Mouse (Mus musculus): Measurements from ENCODE around the gene Rnf25.

Gene Rnf25

GRCm38 (mm10) chr1:74601267-74601962 lies at the start of gene Rnf25, which contains the start of gene Stk36:
TSS of gene Rnf25 (minus strand) at chr1:74601397.
TSS of gene Stk36 (plus strand) at chr1:74601445.
- DNase-seq (ENCODE audit: low read depth) = peak; percentile 82

- peak; percentile 12 for DNase-seq (ENCODE audit: low read depth)
These were observed 42.7 kb upstream of the Rnf25 start for GRCm38 (mm10) chr1:74643926-74644325.

- DNase-seq (ENCODE audit: low read depth) = no peak
These were observed 42.3 kb upstream of the Rnf25 start for GRCm38 (mm10) chr1:74643524-74643923.

- DNase-seq (ENCODE audit: low read depth) = no peak
These were observed 31.5 kb upstream of the Rnf25 start for GRCm38 (mm10) chr1:74632734-74633133.

- DNase-seq (ENCODE audit: low read depth) = no peak
These were observed 26.8 kb upstream of the Rnf25 start for GRCm38 (mm10) chr1:74628001-74628400.

GRCm38 (mm10) chr1:74626076-74626475 lies 24.9 kb upstream of the Rnf25 start:
- no peak for DNase-seq (ENCODE audit: low read depth)

- no peak for DNase-seq (ENCODE audit: low read depth)
These were observed 23.0 kb upstream of the Rnf25 start for GRCm38 (mm10) chr1:74624183-74624582.

GRCm38 (mm10) chr1:74600501-74601266 lies 513 bp downstream of the Rnf25 start:
- no peak for DNase-seq (ENCODE audit: low read depth)

- no peak for DNase-seq (ENCODE audit: low read depth)
These were observed 6.8 kb downstream of the Rnf25 start for GRCm38 (mm10) chr1:74594434-74594833.

GRCm38 (mm10) chr1:74587773-74588445 lies 13.3 kb downstream of the Rnf25 start, which contains the start of the genes Zfp142 and Bcs1l:
TSS of gene Zfp142 (minus strand) at chr1:74588246.
TSS of gene Bcs1l (plus strand) at chr1:74588289.
- DNase-seq (ENCODE audit: low read depth) = peak; percentile 99

GRCm38 (mm10) chr1:74587233-74587772 lies 13.9 kb downstream of the Rnf25 start:
- DNase-seq (ENCODE audit: low read depth) = no peak

GRCm38 (mm10) chr1:74584616-74585398 lies 16.4 kb downstream of the Rnf25 start:
- DNase-seq (ENCODE audit: low read depth) = no peak

GRCm38 (mm10) chr1:74582621-74583020 lies 18.6 kb downstream of the Rnf25 start:
- DNase-seq (ENCODE audit: low read depth) = no peak

GRCm38 (mm10) chr1:74569739-74570719 lies 31.2 kb downstream of the Rnf25 start:
- no peak for DNase-seq (ENCODE audit: low read depth)

GRCm38 (mm10) chr1:74565834-74566233 lies 35.4 kb downstream of the Rnf25 start:
- no peak for DNase-seq (ENCODE audit: low read depth)

GRCm38 (mm10) chr1:74559061-74559460 lies 42.1 kb downstream of the Rnf25 start:
- no peak for DNase-seq (ENCODE audit: low read depth)

GRCm38 (mm10) chr1:74544184-74544583 lies 57.0 kb downstream of the Rnf25 start, which contains the start of gene Usp37:
TSS of gene Usp37 (minus strand) at chr1:74544284.
- DNase-seq (ENCODE audit: low read depth) = no peak

Data from c-Kit-positive CD71-negative TER-119-negative erythroid progenitor cells, embryonic 14.5 days (primary cell).